Mouse (Mus musculus) left cerebral cortex, postnatal 4 days (tissue): ENCODE data around the gene Pop5. TPM values are rescaled to one million over a fixed set of nuclear protein-coding genes. Genes with fewer than 3 reads are reported as not detected.

Experiments
- DNase-seq: peaks from one replicate; pipeline ENCODE4 v3.0.0-alpha.2; 2022
- intact Hi-C: fragments of 180-260 bp; cut with DNase I; formaldehyde crosslinking; loops from one replicate; pipeline ENCODE4 v1.15.1; 2025
- total RNA-seq, 2 experiments: library from RNA; stranded (reverse); gene quantifications; 2 replicates each; pipeline ENCODE4 v1.2.3; 2021

Gene Pop5
- 10 to 100 TPM; 27.4 to 31.8 TPM for total RNA-seq

GRCm38 (mm10) chr5:115235786-115236263 lies at the start of gene Pop5:
TSS of gene Pop5 (plus strand) at chr5:115235836.
- intact Hi-C loops, result loop anchor here (5.0 to 10.0 kb wide), 2 partner anchors 44 to 111 kb away; partner anchors contain the start of gene Cabp1
- DNase-seq, result peak; percentile 92

- intact Hi-C loops, result no loop called here
- peak; percentile 72 for DNase-seq
Measured at GRCm38 (mm10) chr5:115186371-115187073, 49.1 kb upstream of the Pop5 start.

DNA sequence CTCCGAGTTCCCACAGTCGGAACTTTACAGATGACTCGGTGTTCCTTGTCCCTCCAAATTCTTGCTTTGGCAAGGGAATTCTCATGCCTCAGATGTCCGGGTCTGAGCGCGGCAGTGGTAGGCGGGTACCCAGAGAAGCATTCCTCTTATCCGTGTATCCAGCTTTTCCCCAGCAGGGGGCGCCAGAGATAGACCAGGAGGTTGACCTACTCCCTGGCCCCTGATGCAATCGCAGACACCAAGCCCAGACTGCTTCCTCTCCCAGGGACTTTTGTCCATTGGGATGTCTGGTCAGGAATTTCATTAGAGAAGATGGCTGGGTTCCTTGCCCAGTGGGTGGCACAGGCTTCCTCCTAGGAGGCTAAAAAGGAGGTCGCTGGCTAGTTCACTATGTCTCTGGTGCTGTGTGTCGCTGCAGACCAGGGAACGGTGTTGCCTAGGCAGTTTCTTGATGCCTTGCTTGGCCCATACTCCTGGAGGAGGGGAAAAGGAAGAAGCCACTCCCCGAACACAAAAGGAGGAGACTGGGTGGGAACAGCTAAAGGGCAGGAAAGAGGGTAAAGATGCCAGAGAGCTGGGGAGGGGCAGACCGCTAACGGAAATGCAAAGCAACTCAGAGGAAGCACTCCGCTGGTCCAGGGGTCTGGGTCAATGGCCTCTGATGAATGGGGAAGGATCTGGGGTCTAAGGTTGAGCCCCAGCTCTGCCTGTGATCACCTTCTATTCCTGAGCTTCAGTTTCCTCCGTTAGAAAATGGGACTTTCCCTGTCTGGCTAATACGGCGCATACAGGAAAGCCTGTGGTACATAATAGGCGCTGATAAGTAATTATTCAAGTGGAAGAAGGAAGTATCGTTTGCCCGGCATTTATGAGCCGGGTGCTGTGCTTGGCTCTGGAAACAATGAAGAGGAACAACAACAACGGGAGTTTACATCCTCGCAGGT lies 48.2 kb upstream of the Pop5 start:
- intact Hi-C loops, result no loop called here
- peak; percentile 95 for DNase-seq

- intact Hi-C loops, result no loop called here
- DNase-seq, result no peak
Measured at GRCm38 (mm10) chr5:115188824-115189223, 46.8 kb upstream of the Pop5 start.

DNA sequence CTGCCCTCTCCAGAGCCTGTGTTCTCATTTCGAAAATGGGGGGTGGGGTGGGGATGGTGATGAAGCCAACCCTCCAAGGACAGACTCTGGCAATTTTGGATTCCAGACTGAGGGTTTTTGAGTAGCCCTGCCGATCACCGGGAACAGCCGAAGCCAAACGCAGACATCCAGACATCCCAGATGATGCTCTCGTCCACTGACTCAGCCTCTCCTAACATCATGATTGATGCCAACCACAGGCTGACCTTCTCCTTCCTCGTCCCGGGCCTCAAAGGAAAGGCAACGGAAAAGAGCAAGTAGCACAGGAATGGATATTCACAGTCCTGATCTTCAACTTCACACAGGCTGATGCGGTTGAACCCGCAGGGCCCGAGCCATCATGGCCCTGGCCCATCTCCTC lies 45.6 kb upstream of the Pop5 start:
- DNase-seq, result no peak
- intact Hi-C loops, result loop anchor here (5.0 kb wide), 1 partner anchor 47 kb away; the partner anchor contains the start of gene Pop5

GRCm38 (mm10) chr5:115191880-115192827 lies 43.5 kb upstream of the Pop5 start:
- intact Hi-C loops, result loop anchor here (5.0 kb wide), 1 partner anchor 45 kb away; the partner anchor contains the start of gene Pop5
- peak; percentile 62 for DNase-seq

- intact Hi-C loops, result loop anchor here (5.0 kb wide), 1 partner anchor 44 kb away; the partner anchor contains the start of gene Pop5
- DNase-seq, result no peak
Measured at GRCm38 (mm10) chr5:115192828-115193195, 42.8 kb upstream of the Pop5 start.

DNA sequence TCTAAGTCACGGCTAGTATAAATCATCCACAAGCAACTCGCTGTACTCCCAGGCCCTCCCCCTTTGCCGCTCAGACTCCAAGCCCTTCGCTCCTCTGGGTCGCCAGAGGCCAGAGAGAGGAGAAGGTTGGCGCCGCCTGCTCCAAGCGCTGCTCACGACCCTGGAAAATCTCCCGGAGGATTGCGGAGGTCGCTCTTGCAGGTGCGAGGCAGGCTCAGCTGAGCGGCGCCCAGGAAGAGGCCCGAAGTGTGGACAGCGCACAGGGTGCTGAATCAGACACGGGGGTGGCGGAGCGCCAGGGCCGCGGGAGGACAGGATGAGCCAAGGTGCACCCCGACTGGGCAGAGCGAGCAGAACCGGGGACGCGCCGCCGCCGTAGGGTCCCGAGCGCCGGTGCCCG lies 42.4 kb upstream of the Pop5 start:
- DNase-seq, result no peak
- intact Hi-C loops, result loop anchor here (5.0 kb wide), 1 partner anchor 44 kb away; the partner anchor contains the start of gene Pop5

GRCm38 (mm10) chr5:115193669-115194625 lies 41.7 kb upstream of the Pop5 start, which contains the start of gene Cabp1:
TSS of gene Cabp1 (minus strand) at chr5:115194381.
- DNase-seq, result peak; percentile 60
- intact Hi-C loops, result loop anchor here (5.0 kb wide), 1 partner anchor 43 kb away; the partner anchor contains the start of gene Pop5

GRCm38 (mm10) chr5:115194626-115195221 lies 40.9 kb upstream of the Pop5 start:
- intact Hi-C loops, result loop anchor here (5.0 kb wide), 1 partner anchor 43 kb away; the partner anchor contains the start of gene Pop5
- no peak for DNase-seq

DNA sequence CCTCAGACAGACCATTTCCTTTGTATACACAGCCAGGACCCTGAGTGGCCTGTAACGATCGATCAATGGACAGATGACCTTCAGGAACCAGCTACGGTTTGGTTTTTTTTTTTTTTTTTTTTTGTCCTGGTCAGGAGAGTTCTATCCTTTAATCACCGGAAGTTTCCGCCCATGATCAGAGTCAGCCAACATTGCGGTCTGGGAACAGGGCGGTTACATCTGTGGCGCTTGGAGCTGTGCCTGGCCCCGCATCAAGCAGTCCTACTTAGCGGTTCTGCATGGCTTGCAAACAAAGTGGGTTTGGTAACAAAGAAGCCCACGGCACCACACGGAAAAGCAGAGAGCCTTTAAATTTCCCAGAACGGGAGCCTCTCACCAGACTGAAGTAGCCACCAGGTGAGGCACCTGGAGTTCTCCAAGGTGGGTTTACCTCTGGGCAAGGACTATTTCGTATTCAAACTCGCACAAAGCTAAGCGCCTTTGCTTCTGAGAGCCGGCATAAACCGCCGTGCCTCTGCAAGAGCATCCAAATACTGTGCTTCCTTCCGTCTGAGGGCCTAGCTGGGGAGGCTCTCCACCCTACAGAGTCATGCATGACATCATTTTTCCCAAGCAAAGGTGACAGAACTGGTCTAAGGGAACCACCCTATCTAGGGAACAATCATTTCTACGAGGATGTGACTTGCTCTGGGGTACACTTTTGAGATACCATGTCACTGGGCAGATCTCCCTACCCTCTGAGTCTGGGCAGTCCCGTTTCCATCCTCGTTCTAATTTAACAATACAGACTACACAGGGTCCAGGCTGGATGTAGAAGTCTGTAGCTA lies 31.7 kb upstream of the Pop5 start:
- peak; percentile 53 for DNase-seq
- intact Hi-C loops, result no loop called here

- peak; percentile 75 for DNase-seq
- intact Hi-C loops, result no loop called here
Measured at GRCm38 (mm10) chr5:115204562-115205311, 30.9 kb upstream of the Pop5 start.

DNA sequence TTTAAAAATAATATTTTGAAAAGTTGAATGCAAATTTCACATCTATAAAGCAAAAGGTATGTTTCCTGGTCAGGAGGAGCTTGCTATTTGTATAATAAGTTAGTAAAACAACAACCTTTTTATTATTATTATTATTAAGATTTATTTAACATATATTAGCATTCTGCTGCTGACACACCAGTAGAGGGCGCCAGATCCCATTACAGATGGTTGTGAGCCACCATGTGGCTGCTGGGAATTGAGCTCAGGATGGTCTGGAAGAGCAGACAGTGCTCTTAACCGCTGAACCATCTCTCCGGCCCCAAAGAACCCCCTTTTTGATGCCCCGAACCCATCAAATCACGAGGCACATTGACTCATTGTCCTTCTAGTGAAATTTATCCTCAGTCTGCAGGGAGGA lies 28.4 kb upstream of the Pop5 start:
- intact Hi-C loops, result no loop called here
- no peak for DNase-seq

- DNase-seq, result no peak
- intact Hi-C loops, result no loop called here
Measured at GRCm38 (mm10) chr5:115207892-115208291, 27.7 kb upstream of the Pop5 start.

DNA sequence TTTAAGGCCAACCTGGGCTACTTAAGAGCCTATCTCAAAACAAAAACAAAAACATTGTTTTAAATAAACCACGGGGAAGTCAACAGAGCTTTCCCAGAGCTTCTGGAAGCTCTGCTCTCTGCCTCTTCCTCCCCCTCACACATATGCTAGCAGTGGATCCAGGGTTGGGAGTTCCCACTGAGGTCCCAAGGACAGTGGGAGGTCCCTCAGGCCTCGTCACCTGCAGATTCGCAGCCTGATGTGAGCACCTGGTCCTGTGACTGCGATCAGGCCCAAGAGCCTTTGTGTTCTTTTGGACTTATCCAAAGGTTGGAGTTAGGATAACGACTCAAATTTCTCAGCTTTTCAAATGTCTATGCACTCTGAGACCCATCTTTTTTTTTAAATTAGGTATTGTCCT lies 27.0 kb upstream of the Pop5 start:
- DNase-seq, result no peak
- intact Hi-C loops, result no loop called here

GRCm38 (mm10) chr5:115210380-115210779 lies 25.3 kb upstream of the Pop5 start:
- no peak for DNase-seq
- intact Hi-C loops, result no loop called here

- DNase-seq, result no peak
- intact Hi-C loops, result no loop called here
Measured at GRCm38 (mm10) chr5:115212451-115212850, 23.2 kb upstream of the Pop5 start.
